Mouse (Mus musculus) embryo, embryonic 11.5 days (tissue): ENCODE results near the gene Lpin1.

Experiments
- DNase-seq: peaks from one replicate; pipeline ENCODE4 v3.0.0-alpha.2; 2012; ENCODE audit warnings: low read depth, low spot score

Lpin1 gene

GRCm38 (mm10) chr12:16610936-16611335 lies at the start of gene Lpin1:
Lpin1 (minus strand) TSS chr12:16610966.
- DNase-seq: no peak

- no peak for DNase-seq
Observed at GRCm38 (mm10) chr12:16656906-16657875, 46.4 kb upstream of the Lpin1 start.

- DNase-seq: no peak
Observed at GRCm38 (mm10) chr12:16655604-16656003, 44.8 kb upstream of the Lpin1 start.

GRCm38 (mm10) chr12:16653332-16654093 lies 42.7 kb upstream of the Lpin1 start, which contains the start of gene Ntsr2:
Ntsr2 (plus strand) TSS chr12:16653382.
- DNase-seq: peak; percentile 51

- DNase-seq: no peak
Observed at GRCm38 (mm10) chr12:16649819-16650218, 39.1 kb upstream of the Lpin1 start.

- no peak for DNase-seq
Observed at GRCm38 (mm10) chr12:16648273-16648672, 37.5 kb upstream of the Lpin1 start.

- DNase-seq: no peak
Observed at GRCm38 (mm10) chr12:16646780-16647409, 36.1 kb upstream of the Lpin1 start.

GRCm38 (mm10) chr12:16644698-16645097 lies 33.9 kb upstream of the Lpin1 start:
- no peak for DNase-seq

- no peak for DNase-seq
Observed at GRCm38 (mm10) chr12:16643508-16644345, 33.0 kb upstream of the Lpin1 start.

GRCm38 (mm10) chr12:16642000-16642399 lies 31.2 kb upstream of the Lpin1 start:
- no peak for DNase-seq

- DNase-seq: no peak
Observed at GRCm38 (mm10) chr12:16640075-16640474, 29.3 kb upstream of the Lpin1 start.

DNA sequence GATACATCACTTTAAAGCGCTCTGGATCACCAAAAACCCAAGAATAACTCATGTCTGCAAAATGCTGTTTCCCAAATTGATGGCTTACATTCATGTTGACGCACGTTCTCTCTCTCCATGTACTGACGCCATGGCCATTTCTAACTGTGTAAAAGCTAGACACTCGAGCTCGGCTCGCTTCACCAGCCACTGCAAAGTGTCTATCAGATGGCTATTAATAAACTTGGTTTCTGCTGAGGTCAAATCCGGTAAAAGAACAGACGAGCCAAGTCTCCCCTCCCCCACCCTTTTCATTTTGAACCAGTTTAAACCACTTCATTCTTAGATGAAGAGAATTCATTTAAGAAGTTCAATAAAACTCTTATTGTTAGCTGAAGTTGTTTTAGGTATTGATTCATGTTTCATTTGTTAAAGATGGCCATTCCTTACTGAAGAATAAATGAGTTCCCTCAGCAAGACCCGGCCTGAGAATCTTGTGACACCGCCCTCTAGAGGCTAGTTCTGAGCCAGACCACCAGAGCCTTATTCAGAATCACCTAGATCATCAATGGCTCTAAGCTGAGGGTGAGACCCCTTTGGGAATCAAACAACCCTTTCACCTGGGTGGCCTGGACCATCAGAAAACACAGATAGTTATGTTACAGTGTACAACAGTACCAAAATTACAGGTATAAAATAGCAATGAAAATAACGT lies 28.5 kb upstream of the Lpin1 start:
- peak; percentile 16 for DNase-seq

- no peak for DNase-seq
Observed at GRCm38 (mm10) chr12:16635816-16636215, 25.1 kb upstream of the Lpin1 start.

- DNase-seq: peak; percentile 51
Observed at GRCm38 (mm10) chr12:16634075-16634813, 23.5 kb upstream of the Lpin1 start.

DNA sequence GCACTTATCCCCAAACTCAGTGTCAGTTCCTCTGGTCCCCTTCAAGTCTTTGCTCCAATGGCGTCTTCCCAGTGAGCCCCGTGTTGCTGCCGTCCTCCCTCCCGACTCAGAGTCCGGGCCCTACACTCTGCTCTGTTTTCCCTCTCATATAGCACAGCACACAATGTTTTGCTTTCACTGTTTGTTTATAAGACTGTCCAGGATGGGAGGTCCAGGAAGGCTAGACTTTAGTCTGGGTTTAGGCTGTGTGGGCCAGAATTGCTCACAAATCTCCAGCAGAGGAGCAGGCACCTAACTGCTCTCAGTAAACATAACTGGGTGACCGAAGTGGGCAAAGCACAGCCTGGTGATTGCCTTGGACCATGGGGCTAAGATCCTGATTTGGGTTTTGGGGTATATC lies 22.5 kb upstream of the Lpin1 start:
- DNase-seq: no peak

DNA sequence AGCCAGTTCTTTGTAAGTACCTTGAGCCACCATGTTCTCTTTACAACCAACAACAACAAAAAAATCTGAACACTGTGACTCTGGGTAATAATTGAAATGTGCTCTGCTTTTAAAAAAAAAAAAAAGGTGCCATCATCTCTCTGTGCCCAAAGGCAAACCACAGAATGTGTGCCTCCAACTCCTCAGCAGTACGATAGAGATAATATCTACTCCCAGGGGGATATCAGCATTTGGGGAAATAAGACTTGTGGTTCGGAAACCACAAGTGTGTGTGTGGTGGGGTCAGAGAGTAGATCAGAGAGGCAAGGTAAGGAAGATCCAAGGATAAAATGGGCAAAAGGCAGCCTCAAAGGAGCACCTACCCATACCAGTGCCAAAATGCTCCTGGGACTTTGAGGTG lies 20.7 kb upstream of the Lpin1 start:
- DNase-seq: no peak

DNA sequence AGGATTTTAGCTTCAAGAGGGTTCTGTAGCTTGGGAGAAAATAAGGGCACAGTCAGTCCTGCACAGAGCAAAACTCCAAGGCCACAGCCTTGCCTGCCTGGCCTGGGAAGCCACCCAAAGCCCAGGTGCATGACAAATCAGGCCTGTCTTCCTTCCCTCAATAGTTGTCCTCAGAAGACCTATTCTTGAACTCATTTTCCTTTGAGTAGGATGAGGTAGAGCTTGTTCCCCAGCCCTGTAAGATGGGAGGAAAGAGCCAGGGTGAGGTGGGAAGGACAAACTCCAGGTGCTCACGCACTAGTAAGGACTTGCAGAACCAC lies 20.1 kb upstream of the Lpin1 start:
- no peak for DNase-seq

GRCm38 (mm10) chr12:16630152-16630865 lies 19.5 kb upstream of the Lpin1 start:
- DNase-seq: no peak

- no peak for DNase-seq
Observed at GRCm38 (mm10) chr12:16620230-16620629, 9.5 kb upstream of the Lpin1 start.
